Mouse (Mus musculus): ENCODE measurements around the gene Gm11172. TPM values are rescaled to one million over a fixed set of nuclear protein-coding genes. Genes with fewer than 3 reads are reported as not detected.

Gene Gm11172
- polyA plus RNA-seq, 1 experiment, result not detected

GRCm38 (mm10) chr16:10805789-10806527 lies 6.8 kb upstream of the Gm11172 start, which contains the start of gene Prm1:
TSS of gene Prm1 (minus strand) at chr16:10805839.
- H3K4me1 ChIP-seq (ENCODE audit: control insufficient read depth, insufficient read depth, low read length), result no peaks in the 10 kb centered on the region
- H3K27ac ChIP-seq (ENCODE audit: insufficient read depth, low read depth, low read length), result no peak within 1 kb of the TSS
- WGBS, result 80% methylated on average over 10 of the region's 10 CpGs
- TF ChIP-seq POLR2A (IDR thresholded peaks at IDR 0.05; ENCODE audit: low read depth, low read length) (no peak), CTCF (conservative IDR thresholded peaks at IDR 0.05; ENCODE audit: insufficient read depth, insufficient read length, low read depth, low read length) (no peak)
- no peaks in the 10 kb centered on the region for H3K36me3 ChIP-seq (ENCODE audit: control insufficient read depth, insufficient read depth, low read length)
- H3K27me3 ChIP-seq (replicated peaks; ENCODE audit: control insufficient read depth, insufficient read depth, low read length), result no peaks in the 10 kb centered on the region
- H3K4me3 ChIP-seq (ENCODE audit: insufficient read depth, low read depth, low read length), result no peak within 1 kb of the TSS
- no peak for DNase-seq

- Histone ChIP-seq H3K4me1 (ENCODE audit: control insufficient read depth, insufficient read depth, low read length) (no peaks in the 10 kb centered on the region), H3K27me3 (replicated peaks; ENCODE audit: control insufficient read depth, insufficient read depth, low read length) (no peaks in the 10 kb centered on the region), H3K27ac (ENCODE audit: insufficient read depth, low read depth, low read length) (no peak overlapping the region), H3K4me3 (ENCODE audit: insufficient read depth, low read depth, low read length) (no peak overlapping the region), H3K36me3 (ENCODE audit: control insufficient read depth, insufficient read depth, low read length) (no peaks in the 10 kb centered on the region)
- no peak for DNase-seq
- 89% methylated on average over 1 of the region's 1 CpGs for WGBS
- no peak for TF ChIP-seq CTCF (conservative IDR thresholded peaks at IDR 0.05; ENCODE audit: insufficient read depth, insufficient read length, low read depth, low read length)
These were observed 2.3 kb upstream of the Gm11172 start for GRCm38 (mm10) chr16:10810376-10810775.

- WGBS, result 90% methylated on average over 4 of the region's 4 CpGs
- Histone ChIP-seq H3K27me3 (replicated peaks; ENCODE audit: control insufficient read depth, insufficient read depth, low read length) (no peaks in the 10 kb centered on the region), H3K4me1 (ENCODE audit: control insufficient read depth, insufficient read depth, low read length) (no peaks in the 10 kb centered on the region), H3K27ac (ENCODE audit: insufficient read depth, low read depth, low read length) (no peak overlapping the region), H3K36me3 (ENCODE audit: control insufficient read depth, insufficient read depth, low read length) (no peaks in the 10 kb centered on the region), H3K4me3 (ENCODE audit: insufficient read depth, low read depth, low read length) (no peak overlapping the region)
- TF ChIP-seq POLR2A (IDR thresholded peaks at IDR 0.05; ENCODE audit: low read depth, low read length) (no peak), CTCF (conservative IDR thresholded peaks at IDR 0.05; ENCODE audit: insufficient read depth, insufficient read length, low read depth, low read length) (no peak)
- DNase-seq, result no peak
These were observed 1.0 kb downstream of the Gm11172 start for GRCm38 (mm10) chr16:10813726-10814125.

GRCm38 (mm10) chr16:10814864-10815263 lies 2.1 kb downstream of the Gm11172 start:
- Histone ChIP-seq H3K4me1 (ENCODE audit: control insufficient read depth, insufficient read depth, low read length) (no peaks in the 10 kb centered on the region), H3K27me3 (replicated peaks; ENCODE audit: control insufficient read depth, insufficient read depth, low read length) (no peaks in the 10 kb centered on the region), H3K27ac (ENCODE audit: insufficient read depth, low read depth, low read length) (no peak overlapping the region), H3K36me3 (ENCODE audit: control insufficient read depth, insufficient read depth, low read length) (no peaks in the 10 kb centered on the region), H3K4me3 (ENCODE audit: insufficient read depth, low read depth, low read length) (no peak overlapping the region)
- WGBS, result 74% methylated on average over 4 of the region's 4 CpGs
- no peak for DNase-seq
- no peak for TF ChIP-seq POLR2A (IDR thresholded peaks at IDR 0.05; ENCODE audit: low read depth, low read length)
- TF ChIP-seq CTCF (conservative IDR thresholded peaks at IDR 0.05; ENCODE audit: insufficient read depth, insufficient read length, low read depth, low read length), result no peak

GRCm38 (mm10) chr16:10818579-10819135 lies 5.9 kb downstream of the Gm11172 start:
- WGBS, result 86% methylated on average over 4 of the region's 4 CpGs
- no peak overlapping the region for H3K27ac ChIP-seq (ENCODE audit: insufficient read depth, low read depth, low read length)
- TF ChIP-seq CTCF (conservative IDR thresholded peaks at IDR 0.05; ENCODE audit: insufficient read depth, insufficient read length, low read depth, low read length) (no peak), POLR2A (IDR thresholded peaks at IDR 0.05; ENCODE audit: low read depth, low read length) (no peak)

GRCm38 (mm10) chr16:10819966-10820365 lies 7.3 kb downstream of the Gm11172 start:
- 89% methylated on average over 3 of the region's 3 CpGs for WGBS
- no peaks in the 10 kb centered on the region for H3K36me3 ChIP-seq (ENCODE audit: control insufficient read depth, insufficient read depth, low read length)
- no peak for DNase-seq
- TF ChIP-seq POLR2A (IDR thresholded peaks at IDR 0.05; ENCODE audit: low read depth, low read length) (no peak), CTCF (conservative IDR thresholded peaks at IDR 0.05; ENCODE audit: insufficient read depth, insufficient read length, low read depth, low read length) (no peak)
- H3K27me3 ChIP-seq (replicated peaks; ENCODE audit: control insufficient read depth, insufficient read depth, low read length), result no peaks in the 10 kb centered on the region
- H3K27ac ChIP-seq (ENCODE audit: insufficient read depth, low read depth, low read length), result no peak overlapping the region
- no peak overlapping the region for H3K4me3 ChIP-seq (ENCODE audit: insufficient read depth, low read depth, low read length)
- H3K4me1 ChIP-seq (ENCODE audit: control insufficient read depth, insufficient read depth, low read length), result no peaks in the 10 kb centered on the region

More at GRCm38 (mm10) chr16:10818579-10819135, 5.9 kb downstream of the Gm11172 start:
- no peaks in the 10 kb centered on the region for H3K27me3 ChIP-seq (replicated peaks; ENCODE audit: control insufficient read depth, insufficient read depth, low read length)
- no peaks in the 10 kb centered on the region for H3K4me1 ChIP-seq (ENCODE audit: control insufficient read depth, insufficient read depth, low read length)
- no peaks in the 10 kb centered on the region for H3K36me3 ChIP-seq (ENCODE audit: control insufficient read depth, insufficient read depth, low read length)
- no peak for DNase-seq
- no peak overlapping the region for H3K4me3 ChIP-seq (ENCODE audit: insufficient read depth, low read depth, low read length)

- DNase-seq, result no peak
- Histone ChIP-seq H3K4me1 (ENCODE audit: control insufficient read depth, insufficient read depth, low read length) (no peaks in the 10 kb centered on the region), H3K4me3 (ENCODE audit: insufficient read depth, low read depth, low read length) (no peak overlapping the region), H3K27ac (ENCODE audit: insufficient read depth, low read depth, low read length) (no peak overlapping the region), H3K27me3 (replicated peaks; ENCODE audit: control insufficient read depth, insufficient read depth, low read length) (no peaks in the 10 kb centered on the region), H3K36me3 (ENCODE audit: control insufficient read depth, insufficient read depth, low read length) (no peaks in the 10 kb centered on the region)
- TF ChIP-seq POLR2A (IDR thresholded peaks at IDR 0.05; ENCODE audit: low read depth, low read length), result no peak
- TF ChIP-seq CTCF (conservative IDR thresholded peaks at IDR 0.05; ENCODE audit: insufficient read depth, insufficient read length, low read depth, low read length), result no peak
- 72% methylated on average over 4 of the region's 4 CpGs for WGBS
These were observed 8.7 kb downstream of the Gm11172 start for GRCm38 (mm10) chr16:10821387-10821786.
